Mouse (Mus musculus) E14TG2a.4 (cell line): ENCODE measurements around the gene Il27.

Experiments used
- H3K27me3 ChIP-seq: 2 replicates; pipeline ENCODE4 v1.6.1; 2014; ENCODE audit warnings: low read length, control low read depth; ENCODE audit not compliant: insufficient read depth
- H3K36me3 ChIP-seq: 2 replicates; pipeline ENCODE4 v1.6.1; 2014; ENCODE audit warnings: low read length, control low read depth; ENCODE audit not compliant: insufficient read depth
- H3K4me1 ChIP-seq: replicated peaks from 2 replicates; pipeline ENCODE4 v1.6.1; 2014; ENCODE audit warnings: low read depth, low read length, control low read depth
- H3K4me3 ChIP-seq: replicated peaks from 2 replicates; pipeline ENCODE4 v1.5.1; 2014; ENCODE audit warnings: mild to moderate bottlenecking, low read length
- H3K9me3 ChIP-seq: 2 replicates; pipeline ENCODE4 v1.6.1; 2014; ENCODE audit warnings: low read length, control low read depth
- CTCF ChIP-seq: conservative IDR thresholded peaks from 2 replicates; pipeline ENCODE4 v1.5.1; 2014; ENCODE audit warnings: low read length
- NANOG ChIP-seq: IDR thresholded peaks from 2 replicates; pipeline ENCODE4 v1.6.1; 2014; ENCODE audit warnings: borderline replicate concordance, low read length, mixed read lengths
- POU5F1 ChIP-seq: IDR thresholded peaks from 2 replicates; pipeline ENCODE4 v1.6.1; 2014; ENCODE audit warnings: low read length, borderline replicate concordance

Gene Il27

GRCm38 (mm10) chr7:126616707-126617106, 22.0 kb upstream of the Il27 start:
- no peaks in the 10 kb centered on the region for H3K27me3 ChIP-seq

GRCm38 (mm10) chr7:126612736-126613135, 18.0 kb upstream of the Il27 start:
- Histone ChIP-seq H3K9me3 (peaks cover 5% of the 10 kb centered on the region), H3K4me1 (peaks cover 10% of the 10 kb centered on the region; the same call in 1 of the 2 replicates), H3K36me3 (no peaks in the 10 kb centered on the region), H3K27me3 (no peaks in the 10 kb centered on the region), H3K4me3 (no peak overlapping the region)
- TF ChIP-seq CTCF = no peak
- no peak for TF ChIP-seq NANOG
- no peak for TF ChIP-seq POU5F1

More at GRCm38 (mm10) chr7:126616707-126617106, 22.0 kb upstream of the Il27 start:
- TF ChIP-seq POU5F1 (no peak), CTCF (no peak), NANOG (no peak)
- H3K4me1 ChIP-seq = peaks cover 10% of the 10 kb centered on the region; the same call in 1 of the 2 replicates
- no peak overlapping the region for H3K4me3 ChIP-seq
- no peaks in the 10 kb centered on the region; the same call in 1 of the 2 replicates for H3K36me3 ChIP-seq
- H3K9me3 ChIP-seq = peaks cover 5% of the 10 kb centered on the region

- H3K4me3 ChIP-seq = no peak overlapping the region
- 0 out of 2 replicates have a peak, but pooled peaks cover 3% of the 10 kb centered on the region for H3K4me1 ChIP-seq
- H3K27me3 ChIP-seq = no peaks in the 10 kb centered on the region
- TF ChIP-seq NANOG = no peak
- TF ChIP-seq CTCF = no peak
- no peak for TF ChIP-seq POU5F1
- no peaks in the 10 kb centered on the region for H3K36me3 ChIP-seq
- no peaks in the 10 kb centered on the region for H3K9me3 ChIP-seq
These were observed 13.1 kb upstream of the Il27 start for GRCm38 (mm10) chr7:126607796-126608195.

GRCm38 (mm10) chr7:126607064-126607463, 12.3 kb upstream of the Il27 start:
- H3K27me3 ChIP-seq = no peaks in the 10 kb centered on the region
- no peak overlapping the region for H3K4me3 ChIP-seq
- no peaks in the 10 kb centered on the region for H3K36me3 ChIP-seq
- peaks cover 5% of the 10 kb centered on the region; the same call in 1 of the 2 replicates for H3K4me1 ChIP-seq
- H3K9me3 ChIP-seq = no peaks in the 10 kb centered on the region
- no peak for TF ChIP-seq NANOG
- no peak for TF ChIP-seq CTCF
- TF ChIP-seq POU5F1 = no peak

GRCm38 (mm10) chr7:126606611-126607010, 11.9 kb upstream of the Il27 start:
- TF ChIP-seq CTCF (no peak), POU5F1 (no peak), NANOG (no peak)
- Histone ChIP-seq H3K4me1 (peaks cover 7% of the 10 kb centered on the region), H3K27me3 (no peaks in the 10 kb centered on the region), H3K9me3 (no peaks in the 10 kb centered on the region), H3K4me3 (no peak overlapping the region), H3K36me3 (no peaks in the 10 kb centered on the region)

GRCm38 (mm10) chr7:126602650-126603049, 7.9 kb upstream of the Il27 start:
- Histone ChIP-seq H3K9me3 (no peaks in the 10 kb centered on the region), H3K36me3 (no peaks in the 10 kb centered on the region), H3K27me3 (no peaks in the 10 kb centered on the region), H3K4me1 (peaks cover 20% of the 10 kb centered on the region), H3K4me3 (no peak overlapping the region)
- TF ChIP-seq POU5F1 = no peak
- no peak for TF ChIP-seq NANOG
- TF ChIP-seq CTCF = no peak

- H3K4me1 ChIP-seq = peaks cover 20% of the 10 kb centered on the region
- H3K4me3 ChIP-seq = no peak overlapping the region
- H3K27me3 ChIP-seq = no peaks in the 10 kb centered on the region
- H3K9me3 ChIP-seq = no peaks in the 10 kb centered on the region
- TF ChIP-seq POU5F1 (no peak), CTCF (no peak), NANOG (no peak)
- H3K36me3 ChIP-seq = no peaks in the 10 kb centered on the region
These were observed 7.2 kb upstream of the Il27 start for GRCm38 (mm10) chr7:126601896-126602295.

GRCm38 (mm10) chr7:126598919-126599318, 4.2 kb upstream of the Il27 start:
- no peaks in the 10 kb centered on the region for H3K9me3 ChIP-seq
- no peak for TF ChIP-seq CTCF
- TF ChIP-seq NANOG = no peak
- no peak for TF ChIP-seq POU5F1
- peaks cover 29% of the 10 kb centered on the region for H3K27me3 ChIP-seq
- no peak overlapping the region for H3K4me3 ChIP-seq
- peaks cover 17% of the 10 kb centered on the region for H3K4me1 ChIP-seq
- H3K36me3 ChIP-seq = no peaks in the 10 kb centered on the region

- H3K4me1 ChIP-seq = peaks cover 11% of the 10 kb centered on the region
- no peaks in the 10 kb centered on the region for H3K9me3 ChIP-seq
- peaks cover 51% of the 10 kb centered on the region for H3K27me3 ChIP-seq
- H3K4me3 ChIP-seq = no peak overlapping the region
- TF ChIP-seq NANOG (no peak), POU5F1 (no peak), CTCF (no peak)
- H3K36me3 ChIP-seq = no peaks in the 10 kb centered on the region
These were observed 1.7 kb upstream of the Il27 start for GRCm38 (mm10) chr7:126596414-126596813.
